ENCODE assay signal across 12 mouse cellular contexts in genomic region chr11:113008521-113008920, GRCm38 (mm10).
DNase-seq lines count a peak whose midpoint lies in the region; ATAC-seq and TF ChIP-seq lines count a peak whose summit lies in the region.
"Had no signal": no experiment of that assay in that cellular context is flagged by ENCODE, and none has a peak within 500 bp of the region (broad histone marks: within the 10 kb centered on the region; RNA-seq: fewer than 3 reads in every experiment).

No protein-coding gene starts in this region.

- H3K4me3 ChIP-seq in kidney, embryonic 16.5 days (ENCODE audit: low read length) = no peak overlapping the region
- no peak overlapping the region for H3K4me3 ChIP-seq in midbrain, embryonic 13.5 days (replicated peaks)
- no peak overlapping the region for H3K4me3 ChIP-seq in left cerebral cortex, adult 2 months
- H3K4me3 ChIP-seq: layer of hippocampus, adult 2 months; limb, embryonic 12.5 days; stomach, embryonic 15.5 days had no signal

- no peak overlapping the region for H3K9ac ChIP-seq in kidney, embryonic 16.5 days (replicated peaks; ENCODE audit: low read length)
- no peak overlapping the region for H3K9ac ChIP-seq in midbrain, embryonic 13.5 days (replicated peaks)
- H3K9ac ChIP-seq: limb, embryonic 12.5 days; stomach, embryonic 15.5 days had no signal

- H3K4me1 ChIP-seq in kidney, embryonic 16.5 days (ENCODE audit: insufficient read depth, low read length) = no peaks in the 10 kb centered on the region; the same call in 1 of the 2 replicates
- H3K4me1 ChIP-seq in midbrain, embryonic 13.5 days (replicated peaks) = no peaks in the 10 kb centered on the region
- H3K4me1 ChIP-seq: stomach, embryonic 15.5 days had no signal

- no peak for ATAC-seq in kidney, embryonic 16.5 days (ENCODE audit: low FRiP score, low TSS enrichment)
- ATAC-seq in midbrain, embryonic 13.5 days = no peak

- WGBS in kidney, embryonic 16.5 days = 69% methylated on average over 4 of the region's 4 CpGs
- 87% methylated on average over 4 of the region's 4 CpGs for WGBS in midbrain, embryonic 13.5 days

- peak; percentile 49 to 64 for DNase-seq in cerebellum, postnatal 10 days
- no peak for DNase-seq in cerebellum, adult 8-10 months
- DNase-seq in kidney, adult 8-10 months = peak; percentile 68 to 90
- peak; percentile 95 for DNase-seq in 3T3-L1 (ENCODE audit: low read depth, low spot score)
- DNase-seq in brain, adult 2 months (ENCODE audit: low read depth, low spot score) = peak; percentile 30
- no peak for DNase-seq in left cerebral cortex, adult 2 months (ENCODE audit: extremely low spot score in 1 of 2, low spot score in 2 of 2)

- no peak for TF ChIP-seq CTCF in left cerebral cortex, adult 2 months (IDR thresholded peaks at IDR 0.05)

- no peak overlapping the region for H3K4me2 ChIP-seq in kidney, embryonic 16.5 days (replicated peaks; ENCODE audit: low read depth, low read length)
- no peak overlapping the region for H3K4me2 ChIP-seq in midbrain, embryonic 13.5 days (replicated peaks)
- H3K4me2 ChIP-seq: limb, embryonic 12.5 days; stomach, embryonic 15.5 days had no signal

- no peak overlapping the region for H3K27ac ChIP-seq in kidney, embryonic 16.5 days (ENCODE audit: low read length)
- H3K27ac ChIP-seq in midbrain, embryonic 13.5 days = no peak overlapping the region
- H3K27ac ChIP-seq in left cerebral cortex, adult 2 months = no peak overlapping the region
- H3K27ac ChIP-seq: layer of hippocampus, adult 2 months; limb, embryonic 12.5 days; stomach, embryonic 15.5 days had no signal

- no peaks in the 10 kb centered on the region for H3K36me3 ChIP-seq in kidney, embryonic 16.5 days (ENCODE audit: insufficient read depth, low read length)
- H3K36me3 ChIP-seq in midbrain, embryonic 13.5 days = no peaks in the 10 kb centered on the region
- H3K36me3 ChIP-seq: limb, embryonic 12.5 days; stomach, embryonic 15.5 days had no signal

- H3K9me3 ChIP-seq in kidney, embryonic 16.5 days (ENCODE audit: low read length) = no peaks in the 10 kb centered on the region
- H3K9me3 ChIP-seq in midbrain, embryonic 13.5 days = no peaks in the 10 kb centered on the region
- H3K9me3 ChIP-seq: limb, embryonic 12.5 days; stomach, embryonic 15.5 days had no signal

- no peaks in the 10 kb centered on the region for H3K27me3 ChIP-seq in kidney, embryonic 16.5 days (ENCODE audit: insufficient read depth, low read length)
- H3K27me3 ChIP-seq in midbrain, embryonic 13.5 days = no peaks in the 10 kb centered on the region
- H3K27me3 ChIP-seq: CH12.LX; stomach, embryonic 15.5 days had no signal

- intact Hi-C loops in left cerebral cortex, adult 2 months (cut with DNase I) = no loop called here

Comparison
In these comparisons a context has a peak if more than half of its experiments do, and no peak if none do; other contexts are left out.
1. DNase-seq: peak in cerebellum, postnatal 10 days (2 of 2), kidney, adult 8-10 months (2 of 2), 3T3-L1 (single experiment) and brain, adult 2 months (single experiment); none in cerebellum, adult 8-10 months (single experiment) and left cerebral cortex, adult 2 months (0 of 2).